Mouse (Mus musculus): Measurements from ENCODE around the gene Ttc38. TPM values are rescaled to one million over a fixed set of nuclear protein-coding genes. Genes with fewer than 3 reads are reported as not detected.

The Ttc38 gene
- total RNA-seq (2012; rRNA removed) (1.8 and 2.1 TPM in 2 replicates), polyA plus RNA-seq (2012; ENCODE audit: insufficient read depth in 1 of 2, insufficient read length in 2 of 2, low read depth in 1 of 2, low replicate concordance in 2 of 2, missing spikeins in 1 of 2) (1 to 10 TPM in 1 of 2 experiments, not detected in 1; 4.2 TPM)

DNA sequence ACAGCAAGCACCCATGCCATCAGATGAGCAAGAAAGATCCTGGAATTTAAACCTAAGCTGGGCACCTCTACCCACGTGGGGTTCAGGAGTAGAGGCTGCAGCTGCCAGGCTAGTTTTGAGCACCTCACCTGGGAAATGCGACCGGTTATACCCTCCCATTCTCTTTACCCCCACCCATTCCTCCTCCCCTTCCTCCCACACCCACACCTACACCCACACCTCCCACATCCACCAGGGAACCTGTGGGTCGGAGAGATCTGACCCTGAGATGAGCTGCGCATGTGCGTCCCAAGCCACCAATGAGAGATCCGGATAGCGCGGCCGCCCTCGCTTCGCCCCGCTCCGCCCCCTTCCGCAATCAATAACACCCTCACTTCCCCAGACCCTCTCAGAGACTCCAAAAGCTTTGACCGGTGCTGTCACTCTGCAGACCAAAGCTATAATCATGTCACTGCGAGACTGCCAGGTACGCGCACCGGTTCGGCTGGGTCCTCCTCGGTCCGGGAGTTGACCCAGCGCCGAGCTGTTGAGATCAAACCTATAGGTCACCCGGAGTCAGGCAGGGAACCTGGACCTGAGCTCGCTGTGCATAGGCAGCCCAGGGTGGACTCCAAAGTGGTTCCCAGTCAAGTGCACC, at the start of gene Ttc38:
Gene Ttc38 (plus strand): TSS at position 353 of the 637 bp plus-strand sequence.
- Histone ChIP-seq H3K9ac (ENCODE audit: control insufficient read depth, low read depth, low read length, poor library complexity, severe bottlenecking) (peak within 1 kb of the TSS; percentile 67), H3K27me3 (ENCODE audit: control insufficient read depth in 1 of 2, insufficient read depth in 2 of 2, low read length in 2 of 2) (no peaks in the 10 kb centered on the region), H3K36me3 (ENCODE audit: control insufficient read depth in 1 of 2, insufficient read depth in 2 of 2, low read length in 2 of 2) (no peaks in the 10 kb centered on the region), H3K79me2 (ENCODE audit: control insufficient read depth, insufficient read depth, low read length, poor library complexity) (no peaks in the 10 kb centered on the region), H3K4me1 (ENCODE audit: control insufficient read depth in 1 of 2, insufficient read depth in 2 of 2, low read length in 2 of 2) (peaks cover 0 to 10% of the 10 kb centered on the region in 2 experiments; a peak in 3 of 4 replicates), H3K27ac (ENCODE audit: control insufficient read depth, low read depth, low read length) (no peak within 1 kb of the TSS), H3K4me3 (ENCODE audit: control insufficient read depth in 1 of 2, insufficient read depth in 1 of 2, low read depth in 2 of 2, low read length in 2 of 2) (peak within 1 kb of the TSS; percentile 73 to 96), H3K9me3 (replicated peaks; ENCODE audit: insufficient read depth, low read length) (no peaks in the 10 kb centered on the region)
- TF ChIP-seq NELFE (IDR thresholded peaks at IDR 0.05; ENCODE audit: low read depth, low read length) = peak; percentile 76
- peak; percentile 85 for TF ChIP-seq TBP (IDR thresholded peaks at IDR 0.05; ENCODE audit: low read depth, low read length)
- peak; percentile 75; the same call in 1 of the 2 replicates for TF ChIP-seq MYC (IDR thresholded peaks at IDR 0.05; ENCODE audit: low read depth, low read length)
- TF ChIP-seq USF1 (IDR thresholded peaks at IDR 0.05; ENCODE audit: low read depth, low read length) = 0 out of 2 replicates have a peak, but pooled peaks have one; percentile 29
- peak; percentile 70 for TF ChIP-seq TCF12 (IDR thresholded peaks at IDR 0.05; ENCODE audit: low read depth, low read length)
- no peak for TF ChIP-seq MYB (IDR thresholded peaks at IDR 0.05; ENCODE audit: low read depth, low read length)
- no peak for TF ChIP-seq ZKSCAN1 (IDR thresholded peaks at IDR 0.05; ENCODE audit: low read depth, low read length)
- no peak for TF ChIP-seq ZC3H11A (IDR thresholded peaks at IDR 0.05; ENCODE audit: low read depth, low read length)
- peak; percentile 87 for TF ChIP-seq ELF1 (IDR thresholded peaks at IDR 0.05; ENCODE audit: low read depth, low read length)
- TF ChIP-seq POLR2A (IDR thresholded peaks at IDR 0.05; ENCODE audit: control insufficient read depth in 1 of 2, insufficient read depth in 1 of 2, low read depth in 1 of 2, low read length in 2 of 2, poor library complexity in 1 of 2) = peak; percentile 65 to 85; a peak in 2 of 4 replicates
- peak; percentile 51; the same call in 1 of the 2 replicates for TF ChIP-seq MAZ (IDR thresholded peaks at IDR 0.05; ENCODE audit: low read depth, low read length)
- TF ChIP-seq POLR2AphosphoS2 (IDR thresholded peaks at IDR 0.05; ENCODE audit: low read length) = peak; percentile 68; the same call in 1 of the 2 replicates
- no peak for TF ChIP-seq E2F4 (IDR thresholded peaks at IDR 0.05; ENCODE audit: borderline replicate concordance, low read depth, low read length)
- peak; percentile 69 for TF ChIP-seq HCFC1 (IDR thresholded peaks at IDR 0.05; ENCODE audit: low read depth, low read length)
- TF ChIP-seq NRF1 (IDR thresholded peaks at IDR 0.05; ENCODE audit: insufficient read depth, low read depth, low read length, poor library complexity, severe bottlenecking) = peak; percentile 96
- peak; percentile 86 for TF ChIP-seq ZMIZ1 (IDR thresholded peaks at IDR 0.05; ENCODE audit: low read depth, low read length)
- peak; percentile 75 for TF ChIP-seq MAX (IDR thresholded peaks at IDR 0.05; ENCODE audit: low read length)
- peak; percentile 85 for TF ChIP-seq MXI1 (IDR thresholded peaks at IDR 0.05; ENCODE audit: low read depth, low read length)
- peak; percentile 81 for TF ChIP-seq SIN3A (IDR thresholded peaks at IDR 0.05; ENCODE audit: low read length)
- peak; percentile 88 for DNase-seq (ENCODE audit: low read depth, low spot score)

- TF ChIP-seq POLR2AphosphoS2 (IDR thresholded peaks at IDR 0.05; ENCODE audit: low read length) (no peak), MYB (IDR thresholded peaks at IDR 0.05; ENCODE audit: low read depth, low read length) (no peak), RAD21 (IDR thresholded peaks at IDR 0.05; ENCODE audit: low read depth, low read length) (peak; percentile 9), ETS1 (IDR thresholded peaks at IDR 0.05; ENCODE audit: low read depth, low read length) (no peak), SMC3 (IDR thresholded peaks at IDR 0.05; ENCODE audit: low read depth, low read length) (peak; percentile 35), POLR2A (IDR thresholded peaks at IDR 0.05; ENCODE audit: control insufficient read depth in 1 of 2, insufficient read depth in 1 of 2, low read depth in 1 of 2, low read length in 2 of 2, poor library complexity in 1 of 2) (no peak), GABPA (IDR thresholded peaks at IDR 0.05; ENCODE audit: low read depth, low read length) (no peak), KAT2A (conservative IDR thresholded peaks at IDR 0.05; ENCODE audit: low read depth, low read length) (no peak), GATA1 (IDR thresholded peaks at IDR 0.05; ENCODE audit: low read depth, low read length) (no peak), CTCF (IDR thresholded peaks at IDR 0.05 in 2 of 3, conservative IDR thresholded peaks at IDR 0.05 in 1 of 3; ENCODE audit: control insufficient read depth in 1 of 3, insufficient read depth in 1 of 3, low read depth in 2 of 3, low read length in 3 of 3, poor library complexity in 1 of 3, severe bottlenecking in 1 of 3) (peak; percentile 17 to 39 (median 36); a peak in 5 of 6 replicates), NRF1 (IDR thresholded peaks at IDR 0.05; ENCODE audit: insufficient read depth, low read depth, low read length, poor library complexity, severe bottlenecking) (no peak), POLR2AphosphoS5 (IDR thresholded peaks at IDR 0.05; ENCODE audit: borderline replicate concordance, low read depth, low read length) (no peak)
- peak; percentile 23 for DNase-seq (ENCODE audit: low read depth, low spot score)
- H3K9ac ChIP-seq (ENCODE audit: control insufficient read depth, low read depth, low read length, poor library complexity, severe bottlenecking) = no peak overlapping the region
- H3K9me3 ChIP-seq (replicated peaks; ENCODE audit: insufficient read depth, low read length) = no peaks in the 10 kb centered on the region
- no peaks in the 10 kb centered on the region for H3K79me2 ChIP-seq (ENCODE audit: control insufficient read depth, insufficient read depth, low read length, poor library complexity)
- no peak overlapping the region for H3K4me3 ChIP-seq (ENCODE audit: control insufficient read depth in 1 of 2, insufficient read depth in 1 of 2, low read depth in 2 of 2, low read length in 2 of 2)
- H3K4me1 ChIP-seq (ENCODE audit: control insufficient read depth in 1 of 2, insufficient read depth in 2 of 2, low read length in 2 of 2) = no peaks in the 10 kb centered on the region
- no peaks in the 10 kb centered on the region for H3K36me3 ChIP-seq (ENCODE audit: control insufficient read depth in 1 of 2, insufficient read depth in 2 of 2, low read length in 2 of 2)
- no peaks in the 10 kb centered on the region for H3K27me3 ChIP-seq (ENCODE audit: control insufficient read depth in 1 of 2, insufficient read depth in 2 of 2, low read length in 2 of 2)
- H3K27ac ChIP-seq (ENCODE audit: control insufficient read depth, low read depth, low read length) = no peak overlapping the region
Measured at GRCm38 (mm10) chr15:85783146-85783545, 49.0 kb upstream of the Ttc38 start.
